Mouse (Mus musculus): ENCODE data around the gene Olfr890.

GRCm38 (mm10) chr9:38114898-38115297, 27.4 kb upstream of the Olfr890 start, which contains the start of gene Olfr889:
- TF ChIP-seq CTCF (IDR thresholded peaks at IDR 0.05; ENCODE audit: low read depth, low read length) (no peak), POLR2A (IDR thresholded peaks at IDR 0.05; ENCODE audit: borderline replicate concordance, low read depth, low read length) (no peak)

All from bone marrow macrophage, adult 2 months (primary cell).